Mouse (Mus musculus) monocyte, adult 5-6 weeks (primary cell): ENCODE results near the gene Olfr1168. TPM values are rescaled to one million over a fixed set of nuclear protein-coding genes. Genes with fewer than 3 reads are reported as not detected.
"Not testable (repeated sequence)": the region's sequence is repeated elsewhere in the genome, so short reads cannot be mapped to it uniquely, and the experiment has no call there.

Source experiments
- ATAC-seq: fragments of 153-309, 156-312 bp; replicated peaks from 2 replicates; pipeline ENCODE4 v1.8.0; 2017; ENCODE audit warnings: mild to moderate bottlenecking; ENCODE audit not compliant: low TSS enrichment, insufficient number of reproducible peaks, severe bottlenecking, poor library complexity, low FRiP score
- total RNA-seq: library from RNA; stranded (forward); fragments of 200-1000, 200-491, 200-594 nt; gene quantifications from 3 replicates; pipeline ENCODE4 v1.2.3, GENCODE M21; 2017

Olfr1168 gene
- total RNA-seq = not detected in 3 replicates

- no peak for ATAC-seq
Measured at GRCm38 (mm10) chr2:88181580-88181979, at the start of gene Olfr1168. Olfr1168 (plus strand) TSS chr2:88181880.

GRCm38 (mm10) chr2:88155093-88155492, 26.6 kb upstream of the Olfr1168 start, which contains the start of gene Olfr1167:
Olfr1167 (minus strand) TSS chr2:88155193.
- ATAC-seq = not testable (repeated sequence)

- no peak for ATAC-seq
Measured at GRCm38 (mm10) chr2:88220784-88221183, 39.1 kb downstream of the Olfr1168 start.

- ATAC-seq = no peak
Measured at GRCm38 (mm10) chr2:88228234-88228633, 46.6 kb downstream of the Olfr1168 start, which contains the start of gene Olfr1170. Olfr1170 (minus strand) TSS chr2:88228334.

Other genes starting within 250 kb of the Olfr1168 start
- not detected in 3 replicates for gene Olfr1155, start 236.7 kb upstream of the Olfr1168 start, total RNA-seq
- not detected in 3 replicates for gene Olfr1156, start 228.8 kb upstream of the Olfr1168 start, total RNA-seq
- gene Olfr1157, start 213.6 kb upstream of the Olfr1168 start, total RNA-seq = not detected in 3 replicates
- gene Olfr74, start 207.2 kb upstream of the Olfr1168 start, total RNA-seq = not detected in 3 replicates
- not detected in 3 replicates for gene Olfr1158, start 191.8 kb upstream of the Olfr1168 start, total RNA-seq
- gene Olfr1160, start 173.6 kb upstream of the Olfr1168 start, total RNA-seq = 0.32 TPM in 1 of 3 replicates, not detected in the others
- not detected in 3 replicates for gene Olfr1161, start 159.1 kb upstream of the Olfr1168 start, total RNA-seq
- gene Olfr73, start 144.2 kb upstream of the Olfr1168 start, total RNA-seq = not detected in 3 replicates
- not detected in 3 replicates for gene Olfr1162, start 130.8 kb upstream of the Olfr1168 start, total RNA-seq
- gene Olfr1163, start 110.0 kb upstream of the Olfr1168 start, total RNA-seq = not detected in 3 replicates
- gene Olfr1164, start 87.9 kb upstream of the Olfr1168 start, total RNA-seq = not detected in 3 replicates
- gene Olfr1166, start 53.6 kb upstream of the Olfr1168 start, total RNA-seq = not detected in 3 replicates
- not detected in 3 replicates for gene Olfr1167, start 26.7 kb upstream of the Olfr1168 start, total RNA-seq
- gene Olfr1170, start 46.5 kb downstream of the Olfr1168 start, total RNA-seq = not detected in 3 replicates
- 0.53 TPM in 1 of 3 replicates, not detected in the others for gene Olfr1173, start 98.0 kb downstream of the Olfr1168 start, total RNA-seq
- not detected in 3 replicates for gene Olfr1174-ps, start 133.3 kb downstream of the Olfr1168 start, total RNA-seq
- gene Olfr1175-ps, start 145.3 kb downstream of the Olfr1168 start, total RNA-seq = 0.19 TPM in 1 of 3 replicates, not detected in the others
- not detected in 3 replicates for gene Olfr1176, start 154.8 kb downstream of the Olfr1168 start, total RNA-seq
- gene Olfr1177-ps, start 164.6 kb downstream of the Olfr1168 start, total RNA-seq = not detected in 3 replicates
- gene Olfr1178, start 205.2 kb downstream of the Olfr1168 start, total RNA-seq = not detected in 3 replicates
- not detected in 3 replicates for gene Olfr1179, start 224.6 kb downstream of the Olfr1168 start, total RNA-seq
- gene Olfr1180, start 237.3 kb downstream of the Olfr1168 start, total RNA-seq = not detected in 3 replicates
- not detected in 3 replicates for gene Olfr1181, start 244.3 kb downstream of the Olfr1168 start, total RNA-seq